ENCODE assay signal across 8 mouse cellular contexts in the genomic region with DNA sequence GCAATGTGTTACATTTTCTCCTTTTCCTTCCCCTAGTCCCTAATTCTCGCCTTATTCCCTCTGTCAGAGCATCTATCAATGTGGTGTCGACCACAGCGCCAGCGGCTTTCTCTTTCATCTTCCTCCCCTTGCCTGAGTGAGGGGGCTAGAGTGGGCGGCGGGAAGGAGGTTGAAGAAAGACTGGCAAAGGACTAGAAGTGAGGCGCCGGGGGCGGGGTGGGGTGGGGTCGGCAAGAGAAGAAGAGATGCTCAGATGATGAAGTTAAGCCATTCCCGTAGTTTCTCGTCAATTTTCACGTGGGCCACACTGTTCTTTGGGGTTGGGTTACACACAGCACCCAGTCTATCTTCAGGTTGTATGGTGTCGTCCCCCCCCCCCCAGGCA. TPM values are rescaled to one million over a fixed set of nuclear protein-coding genes. Genes with fewer than 3 reads are reported as not detected.
DNase-seq lines count a peak whose midpoint lies in the region; ATAC-seq and TF ChIP-seq lines count a peak whose summit lies in the region.

No protein-coding gene starts in this region.

- no peaks in the 10 kb centered on the region for H3K9me3 ChIP-seq in heart, embryonic 16.5 days (replicated peaks; ENCODE audit: control insufficient read depth, low read length)
- no peaks in the 10 kb centered on the region for H3K9me3 ChIP-seq in embryonic facial prominence, embryonic 10.5 days
- H3K9me3 ChIP-seq in intestine, postnatal 0 days (ENCODE audit: control insufficient read depth): no peaks in the 10 kb centered on the region

- TF ChIP-seq CTCF in intestine, postnatal 0 days (IDR thresholded peaks at IDR 0.05; ENCODE audit: low read depth): no peak

- H3K4me2 ChIP-seq in heart, embryonic 16.5 days (ENCODE audit: low read depth, low read length): peak overlapping the region; percentile 96
- H3K4me2 ChIP-seq in intestine, postnatal 0 days (replicated peaks; ENCODE audit: low read depth): peak overlapping the region; percentile 81; the same call in 1 of the 2 replicates

- peaks cover 32% of the 10 kb centered on the region for H3K4me1 ChIP-seq in heart, embryonic 16.5 days (ENCODE audit: control insufficient read depth, insufficient read depth, low read length)
- peaks cover 82% of the 10 kb centered on the region for H3K4me1 ChIP-seq in embryonic facial prominence, embryonic 10.5 days
- 0 out of 2 replicates have a peak, but pooled peaks cover 4% of the 10 kb centered on the region for H3K4me1 ChIP-seq in intestine, postnatal 0 days (replicated peaks; ENCODE audit: control insufficient read depth, insufficient read depth, low read length)

- H3K36me3 ChIP-seq in heart, embryonic 16.5 days (ENCODE audit: control insufficient read depth, insufficient read depth): no peaks in the 10 kb centered on the region
- peaks cover 10% of the 10 kb centered on the region; the same call in 1 of the 2 replicates for H3K36me3 ChIP-seq in embryonic facial prominence, embryonic 10.5 days (replicated peaks)
- no peaks in the 10 kb centered on the region for H3K36me3 ChIP-seq in intestine, postnatal 0 days (ENCODE audit: control insufficient read depth, insufficient read depth)
- H3K36me3 ChIP-seq in splenic B cell, adult 2 months (ENCODE audit: control insufficient read depth, insufficient read depth, low read length, poor library complexity, severe bottlenecking): no peaks in the 10 kb centered on the region; the same call in 1 of the 2 replicates

- 0% methylated on average over 13 of the region's 14 CpGs for WGBS in heart, embryonic 16.5 days
- 1% methylated on average over 14 of the region's 14 CpGs for WGBS in embryonic facial prominence, embryonic 10.5 days
- WGBS in intestine, postnatal 0 days: 1% methylated on average over 13 of the region's 14 CpGs

- H3K27ac ChIP-seq in heart, embryonic 16.5 days (ENCODE audit: low read length): no peak overlapping the region
- H3K27ac ChIP-seq in embryonic facial prominence, embryonic 10.5 days (replicated peaks): peak overlapping the region; percentile 96
- no peak overlapping the region for H3K27ac ChIP-seq in intestine, postnatal 0 days (ENCODE audit: low read depth, low read length)

- DNase-seq in heart, postnatal 25 days (ENCODE audit: low spot score): no peak
- DNase-seq in embryonic facial prominence, embryonic 10.5 days (ENCODE audit: low spot score): peak; percentile 70
- peak; percentile 46 for DNase-seq in splenic B cell, adult 2 months (ENCODE audit: low read depth, low spot score)
- DNase-seq in layer of hippocampus, adult 9-11 months: no peak
- DNase-seq in urinary bladder, adult 2 months (ENCODE audit: low spot score): no peak
- no peak for DNase-seq in kidney, postnatal 10 days

- ATAC-seq in heart, embryonic 16.5 days (replicated peaks; ENCODE audit: extremely low read depth, insufficient read depth, low FRiP score): no peak
- ATAC-seq in intestine, postnatal 0 days: no peak

- intact Hi-C loops in heart, postnatal 25 days (cut with DNase I): no loop called here

- 0 out of 2 replicates have a peak overlapping the region, but pooled peaks have one; percentile 15 for H3K9ac ChIP-seq in heart, embryonic 16.5 days (ENCODE audit: low read length)
- H3K9ac ChIP-seq in intestine, postnatal 0 days (ENCODE audit: low read depth, low read length): no peak overlapping the region

- H3K4me3 ChIP-seq in heart, embryonic 16.5 days (ENCODE audit: low read length): peak overlapping the region; percentile 64
- H3K4me3 ChIP-seq in embryonic facial prominence, embryonic 10.5 days: peak overlapping the region; percentile 85
- peak overlapping the region; percentile 48; the same call in 1 of the 2 replicates for H3K4me3 ChIP-seq in intestine, postnatal 0 days (ENCODE audit: low read depth, low read length)

- H3K27me3 ChIP-seq in heart, embryonic 16.5 days (ENCODE audit: control insufficient read depth, insufficient read depth, low read length): peaks cover 68% of the 10 kb centered on the region
- H3K27me3 ChIP-seq in embryonic facial prominence, embryonic 10.5 days (replicated peaks; ENCODE audit: low read depth, poor library complexity, severe bottlenecking): peaks cover 57% of the 10 kb centered on the region
- peaks cover 96% of the 10 kb centered on the region for H3K27me3 ChIP-seq in intestine, postnatal 0 days (replicated peaks; ENCODE audit: control insufficient read depth, insufficient read depth, low read length)
- H3K27me3 ChIP-seq in splenic B cell, adult 2 months (ENCODE audit: control insufficient read depth, insufficient read depth, low read length, poor library complexity, severe bottlenecking): no peaks in the 10 kb centered on the region; the same call in none of the 2 replicates

RNA-seq across cellular contexts. Expression of a gene that starts 0.6 kb away (rescaled TPM):
- 14.8 and 38.4 TPM in 2 replicates for polyA plus RNA-seq in heart, embryonic 16.5 days (2015; fragmentation: Nextera tagmentation; extraction: Ambion mirVana)
- total RNA-seq in heart, postnatal 25 days (2021): under 1 TPM; 0.29 to 0.45 TPM
- polyA plus RNA-seq in embryonic facial prominence, embryonic 10.5 days (2016; fragmentation: Nextera tagmentation; extraction: Ambion mirVana): 51.2 and 61.3 TPM in 2 replicates
- 0.25 and 0.27 TPM in 2 replicates for polyA plus RNA-seq in intestine, postnatal 0 days (2015; fragmentation: Nextera tagmentation; extraction: Ambion mirVana)
- polyA plus RNA-seq in urinary bladder, adult 2 months (2012; rRNA removed): 2.3 and 4.0 TPM in 2 replicates

Comparison
In these comparisons a context has a peak if more than half of its experiments do, and no peak if none do; other contexts are left out.
1. DNase-seq: peak in embryonic facial prominence, embryonic 10.5 days (single experiment) and splenic B cell, adult 2 months (single experiment); none in heart, postnatal 25 days (single experiment), layer of hippocampus, adult 9-11 months (single experiment), urinary bladder, adult 2 months (single experiment) and kidney, postnatal 10 days (single experiment).
2. Peak in every context shown above with its lines, with median percentiles within 50 percentile points of each other: H3K4me3 ChIP-seq.